Mouse (Mus musculus) hindbrain, embryonic 14.5 days (tissue): ENCODE measurements around the gene Clptm1. TPM values are rescaled to one million over a fixed set of nuclear protein-coding genes. Genes with fewer than 3 reads are reported as not detected.

Experiments used
- ATAC-seq: fragments of 200-750 bp; cut with Nextera tagmentation; 2 replicates; pipeline ENCODE4 v1.8.0; 2017; ENCODE audit warnings: moderate number of reproducible peaks, mild to moderate bottlenecking, moderate TSS enrichment, moderate library complexity; ENCODE audit not compliant: low FRiP score
- DNase-seq: peaks from one replicate; pipeline ENCODE4 v3.0.0-alpha.2; 2015; ENCODE audit warnings: low spot score
- H3K27ac ChIP-seq: fragments of 300-500 bp; sonication (generic); 2 replicates; pipeline ENCODE4 v1.5.1; 2014; ENCODE audit warnings: mild to moderate bottlenecking, moderate library complexity
- H3K27me3 ChIP-seq: fragments of 300-500 bp; sonication (generic); 2 replicates; pipeline ENCODE4 v1.6.1; 2014; ENCODE audit warnings: mild to moderate bottlenecking, low read length, mixed read lengths; ENCODE audit not compliant: control insufficient read depth, insufficient read depth
- H3K36me3 ChIP-seq: fragments of 300-500 bp; sonication (generic); replicated peaks from 2 replicates; pipeline ENCODE4 v1.6.1; 2014; ENCODE audit not compliant: control insufficient read depth, insufficient read depth
- H3K4me1 ChIP-seq: fragments of 300-500 bp; sonication (generic); replicated peaks from 2 replicates; pipeline ENCODE4 v1.6.1; 2014; ENCODE audit warnings: antibody characterized with exemption, low read length, mixed read lengths; ENCODE audit not compliant: control insufficient read depth, insufficient read depth
- H3K4me2 ChIP-seq: fragments of 300-500 bp; sonication (generic); replicated peaks from 2 replicates; pipeline ENCODE4 v1.6.1; 2014; ENCODE audit warnings: mild to moderate bottlenecking, moderate library complexity
- H3K4me3 ChIP-seq: fragments of 300-500 bp; sonication (generic); replicated peaks from 2 replicates; pipeline ENCODE4 v1.5.1; 2014; ENCODE audit warnings: mild to moderate bottlenecking, low read length
- H3K9ac ChIP-seq: fragments of 300-500 bp; sonication (generic); 2 replicates; pipeline ENCODE4 v1.6.1; 2014
- H3K9me3 ChIP-seq: fragments of 300-500 bp; sonication (generic); 2 replicates; pipeline ENCODE4 v1.6.1; 2016; ENCODE audit warnings: low read length; ENCODE audit not compliant: control insufficient read depth
- WGBS: fragments of 180-500 bp; shearing (Covaris S2); extraction: QIAGEN DNeasy Blood & Tissue Kit; methylation state at CpG from one replicate; pipeline ENCODE4 v1.1.7; 2014; 5-methylcytosine and 5-hydroxymethylcytosine counted together
- polyA plus RNA-seq: library from polyadenylated mRNA; unstranded; fragments of >200 nt; fragmentation: Nextera tagmentation; extraction: Ambion mirVana; gene quantifications from 2 replicates; pipeline ENCODE4 v1.2.1, GENCODE M21; 2014

Clptm1 gene
- polyA plus RNA-seq, 1 experiment from 2014 or later = 150 TPM

DNA sequence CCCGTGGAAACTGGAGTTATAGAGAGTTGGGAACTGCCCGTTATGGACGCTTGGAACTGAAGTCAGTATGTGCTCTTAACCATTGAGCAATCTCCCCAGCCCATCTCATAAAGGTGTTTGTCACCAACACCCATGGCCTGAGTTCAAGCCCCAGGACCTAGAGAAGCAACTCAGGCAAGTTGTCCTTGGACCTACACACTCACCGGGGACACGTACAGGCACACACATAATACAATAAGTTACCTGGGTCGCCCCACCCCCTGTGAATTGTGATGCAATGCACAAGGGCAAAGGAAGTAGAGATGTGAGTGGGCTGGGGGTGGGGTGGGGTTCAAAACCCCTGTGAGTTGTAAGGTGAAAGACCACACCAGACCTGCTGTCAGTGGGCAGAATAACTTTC, 21.7 kb upstream of the Clptm1 start:
- Histone ChIP-seq H3K4me2 (no peak overlapping the region), H3K4me1 (no peaks in the 10 kb centered on the region), H3K36me3 (no peaks in the 10 kb centered on the region), H3K9ac (no peak overlapping the region), H3K27ac (no peak overlapping the region), H3K27me3 (no peaks in the 10 kb centered on the region), H3K9me3 (no peaks in the 10 kb centered on the region), H3K4me3 (no peak overlapping the region)
- 87% methylated on average over 6 of the region's 6 CpGs for WGBS
- ATAC-seq = no peak
- DNase-seq = no peak

DNA sequence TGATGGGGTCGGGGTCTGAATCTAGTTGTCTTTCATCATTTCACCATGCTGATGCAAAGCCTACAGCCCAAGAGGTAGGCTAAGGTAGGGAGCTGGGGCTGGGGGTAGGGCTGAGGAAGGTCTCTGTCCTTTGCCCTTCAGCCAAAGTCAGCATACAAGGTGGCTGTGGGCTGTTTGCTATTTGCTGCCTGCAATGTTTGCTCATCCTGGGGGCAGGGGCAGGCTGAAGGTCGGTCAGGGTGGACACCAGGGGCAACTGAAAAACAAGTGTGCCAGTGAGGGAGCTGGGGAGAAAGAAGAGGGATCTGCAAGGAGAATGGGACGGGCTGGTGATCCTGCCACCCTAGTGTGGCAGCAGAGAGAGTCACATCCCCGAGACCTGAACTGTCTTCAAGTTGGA, 20.5 kb upstream of the Clptm1 start:
- no peak overlapping the region for H3K9ac ChIP-seq
- no peaks in the 10 kb centered on the region for H3K27me3 ChIP-seq
- no peak overlapping the region for H3K4me2 ChIP-seq
- H3K4me1 ChIP-seq = no peaks in the 10 kb centered on the region
- no peak overlapping the region for H3K4me3 ChIP-seq
- H3K9me3 ChIP-seq = no peaks in the 10 kb centered on the region
- 67% methylated on average over 4 of the region's 4 CpGs for WGBS
- DNase-seq = no peak
- H3K36me3 ChIP-seq = no peaks in the 10 kb centered on the region
- no peak overlapping the region for H3K27ac ChIP-seq
- no peak for ATAC-seq

- H3K9ac ChIP-seq = no peak overlapping the region
- no peaks in the 10 kb centered on the region for H3K9me3 ChIP-seq
- WGBS = 88% methylated on average over 6 of the region's 6 CpGs
- DNase-seq = no peak
- no peak overlapping the region for H3K4me3 ChIP-seq
- no peak overlapping the region for H3K4me2 ChIP-seq
- ATAC-seq = no peak
- H3K36me3 ChIP-seq = no peaks in the 10 kb centered on the region
- H3K27me3 ChIP-seq = no peaks in the 10 kb centered on the region
- no peak overlapping the region for H3K27ac ChIP-seq
- H3K4me1 ChIP-seq = no peaks in the 10 kb centered on the region
These were observed 19.0 kb upstream of the Clptm1 start for GRCm38 (mm10) chr7:19683771-19684201.

- Histone ChIP-seq H3K4me1 (no peaks in the 10 kb centered on the region), H3K4me2 (no peak overlapping the region), H3K27ac (no peak overlapping the region), H3K4me3 (no peak overlapping the region), H3K9ac (no peak overlapping the region), H3K36me3 (no peaks in the 10 kb centered on the region), H3K9me3 (no peaks in the 10 kb centered on the region), H3K27me3 (no peaks in the 10 kb centered on the region)
- ATAC-seq (no peak), DNase-seq (no peak)
- WGBS = 83% methylated on average over 3 of the region's 3 CpGs
These were observed 18.1 kb upstream of the Clptm1 start for GRCm38 (mm10) chr7:19682979-19683378.

DNA sequence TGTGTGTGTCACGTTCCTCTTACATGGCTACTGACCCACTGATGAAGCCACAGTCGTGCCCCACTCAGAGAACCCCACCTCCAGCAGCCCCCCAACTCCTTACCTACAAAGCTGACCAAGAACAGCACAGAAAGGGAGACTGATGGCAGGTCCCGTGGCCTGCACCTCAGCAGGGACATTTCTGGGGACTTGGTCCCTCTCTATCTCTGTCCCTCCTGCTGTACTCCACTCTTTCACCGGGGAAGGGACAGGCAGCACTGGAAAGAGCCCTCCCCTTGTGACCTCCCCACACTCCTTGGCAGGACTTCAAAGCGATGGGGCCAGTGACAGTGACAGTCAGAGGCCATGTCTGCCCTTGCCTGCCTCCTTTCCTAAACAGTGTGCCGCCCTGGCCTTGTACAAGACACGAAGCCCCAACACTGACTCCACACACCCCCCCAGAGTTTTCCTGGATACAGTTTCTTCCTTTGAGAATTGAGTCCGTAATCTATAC, 16.4 kb upstream of the Clptm1 start, which contains the start of the genes Gm44805 and Apoc4:
Gene Gm44805, minus strand, starts transcription at position 222 of the 493 bp plus-strand sequence.
Gene Apoc4, minus strand, starts transcription at position 278 of the 493 bp plus-strand sequence.
- Histone ChIP-seq H3K4me3 (no peak within 1 kb of the TSS), H3K9me3 (no peaks in the 10 kb centered on the region), H3K27me3 (no peaks in the 10 kb centered on the region), H3K27ac (no peak within 1 kb of the TSS), H3K4me2 (no peak within 1 kb of the TSS), H3K9ac (no peak within 1 kb of the TSS), H3K4me1 (no peaks in the 10 kb centered on the region), H3K36me3 (no peaks in the 10 kb centered on the region)
- ATAC-seq (no peak), DNase-seq (no peak)
- 65% methylated on average over 8 of the region's 8 CpGs for WGBS

DNA sequence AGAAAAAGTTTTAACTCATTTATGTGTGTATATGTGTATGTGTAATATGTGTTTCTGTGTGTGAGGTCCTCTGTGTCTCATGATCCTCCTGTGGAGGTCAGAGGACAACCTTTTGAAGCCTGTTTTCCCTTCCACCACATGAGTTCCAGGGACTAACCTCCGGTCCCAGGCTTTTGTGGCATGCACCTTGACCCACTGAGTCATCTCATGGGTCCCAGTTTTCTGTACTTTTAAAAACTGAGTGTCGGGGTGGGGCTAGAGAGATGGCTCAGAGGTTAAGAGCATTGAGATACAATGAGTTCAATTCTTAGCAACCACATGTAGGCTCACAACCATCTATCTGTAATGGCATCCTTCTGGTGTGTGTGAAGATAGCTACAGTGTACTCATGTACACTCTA, 15.9 kb upstream of the Clptm1 start:
- WGBS = 88% methylated on average over 2 of the region's 2 CpGs
- ATAC-seq (no peak), DNase-seq (no peak)
- Histone ChIP-seq H3K4me2 (no peak overlapping the region), H3K27me3 (no peaks in the 10 kb centered on the region), H3K4me3 (no peak overlapping the region), H3K9me3 (no peaks in the 10 kb centered on the region), H3K4me1 (no peaks in the 10 kb centered on the region), H3K36me3 (no peaks in the 10 kb centered on the region), H3K9ac (no peak overlapping the region), H3K27ac (no peak overlapping the region)

- no peak for DNase-seq
- Histone ChIP-seq H3K27me3 (no peaks in the 10 kb centered on the region), H3K4me2 (no peak overlapping the region), H3K4me1 (no peaks in the 10 kb centered on the region), H3K27ac (no peak overlapping the region), H3K9me3 (no peaks in the 10 kb centered on the region), H3K36me3 (no peaks in the 10 kb centered on the region), H3K9ac (no peak overlapping the region), H3K4me3 (no peak overlapping the region)
- no peak for ATAC-seq
- WGBS = 88% methylated on average over 3 of the region's 3 CpGs
These were observed 14.1 kb upstream of the Clptm1 start for GRCm38 (mm10) chr7:19678901-19679300.

DNA sequence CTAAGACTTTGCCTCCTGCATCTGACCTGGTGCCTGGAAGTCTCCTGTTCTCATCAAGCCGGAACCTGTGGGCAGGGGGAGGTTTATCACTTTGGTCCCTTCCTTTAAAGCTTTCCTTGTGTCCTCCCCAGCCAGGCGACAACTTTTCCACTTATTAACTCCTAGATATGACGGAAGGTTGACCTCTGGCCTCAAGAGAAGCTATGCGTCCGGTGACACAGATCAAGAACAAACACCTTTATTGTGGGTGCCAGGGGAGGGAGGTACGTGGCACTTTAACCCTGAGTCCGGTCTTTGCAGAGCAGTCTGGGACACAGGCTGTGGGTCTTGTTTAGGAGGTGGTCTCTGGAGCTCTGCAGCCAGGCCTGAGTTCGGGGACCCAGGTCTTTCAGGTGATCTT, 13.0 kb upstream of the Clptm1 start, which contains the start of gene Apoc2:
Gene Apoc2, minus strand, starts transcription at position 70 of the 400 bp plus-strand sequence.
- Histone ChIP-seq H3K4me3 (no peak within 1 kb of the TSS), H3K4me1 (no peaks in the 10 kb centered on the region), H3K9ac (no peak within 1 kb of the TSS), H3K36me3 (no peaks in the 10 kb centered on the region), H3K4me2 (no peak within 1 kb of the TSS), H3K9me3 (no peaks in the 10 kb centered on the region), H3K27me3 (no peaks in the 10 kb centered on the region), H3K27ac (no peak within 1 kb of the TSS)
- 82% methylated on average over 8 of the region's 8 CpGs for WGBS
- no peak for DNase-seq
- ATAC-seq = no peak

GRCm38 (mm10) chr7:19676662-19677061, 11.8 kb upstream of the Clptm1 start:
- 67% methylated on average over 1 of the region's 1 CpGs for WGBS
- DNase-seq (no peak), ATAC-seq (no peak)
- H3K4me3 ChIP-seq = no peak overlapping the region
- H3K36me3 ChIP-seq = no peaks in the 10 kb centered on the region
- no peak overlapping the region for H3K27ac ChIP-seq
- no peaks in the 10 kb centered on the region for H3K4me1 ChIP-seq
- no peaks in the 10 kb centered on the region for H3K9me3 ChIP-seq
- no peak overlapping the region for H3K9ac ChIP-seq
- no peak overlapping the region for H3K4me2 ChIP-seq
- no peaks in the 10 kb centered on the region for H3K27me3 ChIP-seq

DNA sequence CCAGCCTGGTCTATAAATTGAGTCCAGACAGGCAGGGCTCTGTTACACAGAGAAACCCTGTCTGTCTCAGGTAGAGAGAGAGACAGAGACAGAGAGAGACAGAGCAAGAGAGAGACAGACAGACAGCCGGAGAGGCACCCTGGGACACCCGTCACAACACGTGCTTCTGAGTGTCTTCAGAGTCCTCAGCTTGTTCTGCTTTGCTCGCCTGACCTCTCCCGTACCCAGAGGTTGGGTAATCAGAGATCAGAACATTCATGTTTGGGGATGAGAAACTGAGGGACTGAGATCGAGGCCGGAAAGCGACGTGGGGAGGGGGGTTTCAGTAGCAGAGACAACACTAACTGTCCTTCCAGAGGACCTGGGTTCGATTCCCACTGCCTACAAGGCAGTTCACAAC, 11.0 kb upstream of the Clptm1 start:
- H3K9ac ChIP-seq = no peak overlapping the region
- H3K36me3 ChIP-seq = no peaks in the 10 kb centered on the region
- ATAC-seq (no peak), DNase-seq (no peak)
- H3K4me3 ChIP-seq = no peak overlapping the region
- no peaks in the 10 kb centered on the region for H3K4me1 ChIP-seq
- H3K27ac ChIP-seq = no peak overlapping the region
- no peaks in the 10 kb centered on the region for H3K27me3 ChIP-seq
- no peaks in the 10 kb centered on the region for H3K9me3 ChIP-seq
- WGBS = 87% methylated on average over 10 of the region's 10 CpGs
- no peak overlapping the region for H3K4me2 ChIP-seq
